Mouse (Mus musculus): Measurements from ENCODE around the gene Usp39.

- TF ChIP-seq POLR2A (IDR thresholded peaks at IDR 0.05; ENCODE audit: low read depth, low read length) (no peak), CTCF (IDR thresholded peaks at IDR 0.05; ENCODE audit: extremely low read depth, insufficient read length, insufficient replicate concordance, low read depth, low read length) (no peak)
Observed at GRCm38 (mm10) chr6:72355066-72355911, 10.3 kb upstream of the Usp39 start, which contains the start of gene Tmem150a.
